Mouse (Mus musculus): ENCODE data around the gene L3hypdh. TPM values are rescaled to one million over a fixed set of nuclear protein-coding genes. Genes with fewer than 3 reads are reported as not detected.

Gene L3hypdh
- polyA plus RNA-seq (2012; rRNA removed; ENCODE audit: low replicate concordance): 2.9 and 5.7 TPM in 2 replicates

DNA sequence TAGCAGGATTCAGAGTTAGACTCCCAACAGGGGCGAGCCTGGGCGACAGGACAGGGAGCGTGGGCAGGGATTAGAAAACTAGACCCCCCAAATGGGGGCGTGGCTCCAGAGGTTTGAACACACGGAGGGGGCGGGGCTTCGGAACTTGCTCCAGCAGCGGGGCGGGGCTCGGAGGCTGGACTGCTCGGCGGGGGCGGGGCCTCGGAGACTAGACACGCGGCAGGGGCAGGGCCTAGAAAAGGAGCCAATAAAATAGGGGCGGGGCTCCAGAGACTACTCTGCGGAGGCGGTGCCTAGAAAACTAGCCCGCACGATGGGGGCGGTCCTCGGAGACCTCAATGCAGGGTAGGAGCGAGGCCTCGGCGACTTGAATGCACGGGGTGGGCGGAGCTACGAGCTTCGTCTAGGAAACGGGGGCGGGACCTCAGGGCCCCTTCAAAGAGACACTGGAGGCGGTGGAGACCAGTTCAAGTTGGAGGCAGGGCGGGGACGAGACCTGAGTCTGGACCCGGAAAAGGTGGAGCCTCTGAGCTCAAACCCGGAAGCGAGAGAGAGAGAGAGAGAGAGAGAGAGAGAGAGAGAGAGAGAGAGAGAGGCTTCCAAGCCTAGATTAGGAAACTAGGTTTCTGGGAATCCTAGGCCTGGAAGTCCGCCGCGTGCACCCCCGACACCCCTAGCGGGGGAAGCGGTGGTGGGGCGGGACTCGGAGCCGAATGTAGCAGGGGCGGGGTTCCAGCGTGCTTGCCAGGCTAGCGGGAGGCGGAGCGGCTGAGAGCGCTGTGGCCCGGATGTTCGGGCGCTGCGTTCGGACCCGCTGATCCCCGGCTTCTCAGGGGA, at the start of gene L3hypdh, which contains the start of gene Jkamp:
TSS of gene L3hypdh (minus strand) at position 111 of the 837 bp plus-strand sequence.
TSS of gene Jkamp (plus strand) at position 261 of the 837 bp plus-strand sequence.

DNA sequence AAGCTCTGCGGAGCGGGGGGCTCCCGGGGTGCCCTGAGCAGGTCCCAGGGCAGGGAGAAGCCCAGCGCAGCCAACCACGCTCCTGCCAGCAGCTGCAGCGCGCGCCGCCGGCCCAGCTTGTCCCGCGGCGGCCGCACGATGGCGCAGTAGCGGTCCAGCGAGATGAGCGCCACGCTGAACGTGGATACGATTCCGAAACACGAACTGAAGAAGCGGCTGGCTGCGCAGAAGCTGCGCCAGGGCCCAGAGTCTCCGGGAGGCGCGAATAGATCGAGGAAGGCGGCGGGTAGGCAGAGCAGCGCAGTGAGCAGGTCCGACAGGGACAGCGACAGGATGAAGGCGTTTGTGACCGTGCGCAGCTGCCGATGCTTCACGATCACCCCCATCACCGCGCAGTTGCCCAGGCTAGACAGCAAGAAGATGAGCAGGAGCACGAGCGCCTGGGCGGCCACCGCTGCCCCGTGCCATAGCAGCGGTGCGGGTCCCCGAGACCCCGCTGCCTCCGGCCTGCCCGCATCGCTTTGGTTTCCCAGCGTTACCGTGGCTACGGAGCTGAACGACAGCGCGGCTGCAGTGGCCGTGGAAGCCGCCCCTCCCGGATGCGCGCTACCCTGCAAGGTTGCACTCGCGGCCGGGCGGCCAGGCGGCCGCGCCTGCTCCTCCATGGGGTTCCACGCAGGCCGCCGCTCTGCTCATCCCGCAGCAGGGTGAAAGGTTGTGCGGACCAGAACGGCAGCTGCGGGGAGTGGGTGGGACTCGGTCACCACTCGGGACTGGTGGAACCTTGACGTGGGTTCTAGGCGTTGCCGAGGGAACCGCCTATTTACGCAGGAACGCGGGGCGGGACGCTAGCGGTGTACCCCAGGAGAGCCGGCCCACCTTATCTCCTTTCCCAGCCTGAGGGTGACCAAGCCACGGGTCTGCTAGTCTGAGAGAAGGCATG, 14.6 kb downstream of the L3hypdh start, which contains the start of gene Gpr135:
TSS of gene Gpr135 (minus strand) at position 799 of the 943 bp plus-strand sequence.

Other genes with a start within 250 kb of the L3hypdh start
- 0.17 and 0.92 TPM in 2 replicates for gene Gpr135, start 14.3 kb downstream of the L3hypdh start, polyA plus RNA-seq (2012; rRNA removed; ENCODE audit: low replicate concordance)
- 23.3 and 26.6 TPM in 2 replicates for gene Jkamp, start 150 bp upstream of the L3hypdh start, polyA plus RNA-seq (2012; rRNA removed; ENCODE audit: low replicate concordance)
- gene Ccdc175, start 99.6 kb upstream of the L3hypdh start, polyA plus RNA-seq (2012; rRNA removed; ENCODE audit: low replicate concordance): not detected in 2 replicates